Mouse (Mus musculus) stomach, embryonic 14.5 days (tissue): ENCODE measurements around the gene Trim30d. TPM values are rescaled to one million over a fixed set of nuclear protein-coding genes. Genes with fewer than 3 reads are reported as not detected.
"Not testable (repeated sequence)": the region's sequence is repeated elsewhere in the genome, so short reads cannot be mapped to it uniquely, and the experiment has no call there.

ENCODE experiments used
- ATAC-seq: fragments of 200-750 bp; cut with Nextera tagmentation; 2 replicates; pipeline ENCODE4 v1.8.0; 2017; ENCODE audit warnings: low read depth, moderate TSS enrichment; ENCODE audit not compliant: insufficient number of reproducible peaks, insufficient read depth, low FRiP score
- H3K27ac ChIP-seq: fragments of 300-500 bp; sonication (generic); 2 replicates; pipeline ENCODE4 v1.5.1; 2014; ENCODE audit warnings: mild to moderate bottlenecking, low read length, moderate library complexity, mixed read lengths
- H3K27me3 ChIP-seq: fragments of 300-500 bp; sonication (generic); 2 replicates; pipeline ENCODE4 v1.6.1; 2014; ENCODE audit warnings: low read length, control low read depth, mixed read lengths; ENCODE audit not compliant: control insufficient read depth, insufficient read depth
- H3K36me3 ChIP-seq: fragments of 300-500 bp; sonication (generic); 2 replicates; pipeline ENCODE4 v1.6.1; 2014; ENCODE audit warnings: mild to moderate bottlenecking, control low read depth, low read length, moderate library complexity, mixed read lengths; ENCODE audit not compliant: control insufficient read depth, insufficient read depth
- H3K4me1 ChIP-seq: fragments of 300-500 bp; sonication (generic); 2 replicates; pipeline ENCODE4 v1.6.1; 2014; ENCODE audit warnings: low read length, control low read depth, mixed read lengths; ENCODE audit not compliant: control insufficient read depth, insufficient read depth
- H3K4me2 ChIP-seq: fragments of 300-500 bp; sonication (generic); replicated peaks from 2 replicates; pipeline ENCODE4 v1.6.1; 2014; ENCODE audit warnings: low read depth, low read length, control low read depth
- H3K4me3 ChIP-seq: fragments of 300-500 bp; sonication (generic); 2 replicates; pipeline ENCODE4 v1.5.1; 2014; ENCODE audit warnings: low read depth, low read length, control low read depth
- H3K9ac ChIP-seq: fragments of 300-500 bp; sonication (generic); replicated peaks from 2 replicates; pipeline ENCODE4 v1.6.1; 2014; ENCODE audit warnings: low read depth, mild to moderate bottlenecking, control low read depth, low read length, moderate library complexity, mixed read lengths
- H3K9me3 ChIP-seq: fragments of 300-500 bp; sonication (generic); 2 replicates; pipeline ENCODE4 v1.6.1; 2016; ENCODE audit warnings: low read depth, low read length, control low read depth; ENCODE audit not compliant: control insufficient read depth
- WGBS: fragments of 180-500 bp; shearing (Covaris S2); extraction: QIAGEN DNeasy Blood & Tissue Kit; methylation state at CpG from one replicate; pipeline ENCODE4 v1.1.7; 2014; 5-methylcytosine and 5-hydroxymethylcytosine counted together
- polyA plus RNA-seq: library from polyadenylated mRNA; unstranded; fragments of >200 nt; fragmentation: Nextera tagmentation; extraction: Ambion mirVana; gene quantifications from 2 replicates; pipeline ENCODE4 v1.2.1, GENCODE M21; 2014

Gene Trim30d
- polyA plus RNA-seq = 0.62 and 0.73 TPM in 2 replicates

GRCm38 (mm10) chr7:104507421-104508065, at the start of gene Trim30d:
Gene Trim30d (minus strand): TSS chr7:104507849.
- not testable (repeated sequence) for H3K9me3 ChIP-seq, H3K4me1 ChIP-seq, H3K27me3 ChIP-seq, ATAC-seq, H3K36me3 ChIP-seq, H3K27ac ChIP-seq, H3K4me3 ChIP-seq, H3K4me2 ChIP-seq, H3K9ac ChIP-seq

GRCm38 (mm10) chr7:104552700-104553099, 45.1 kb upstream of the Trim30d start:
- H3K4me2 ChIP-seq = no peak overlapping the region
- no peak overlapping the region for H3K27ac ChIP-seq
- H3K9me3 ChIP-seq = no peaks in the 10 kb centered on the region
- no peaks in the 10 kb centered on the region for H3K4me1 ChIP-seq
- no peaks in the 10 kb centered on the region for H3K36me3 ChIP-seq
- H3K4me3 ChIP-seq = no peak overlapping the region
- no peaks in the 10 kb centered on the region for H3K27me3 ChIP-seq
- H3K9ac ChIP-seq = no peak overlapping the region
- 71% methylated on average over 1 of the region's 1 CpGs for WGBS
- ATAC-seq = no peak

DNA sequence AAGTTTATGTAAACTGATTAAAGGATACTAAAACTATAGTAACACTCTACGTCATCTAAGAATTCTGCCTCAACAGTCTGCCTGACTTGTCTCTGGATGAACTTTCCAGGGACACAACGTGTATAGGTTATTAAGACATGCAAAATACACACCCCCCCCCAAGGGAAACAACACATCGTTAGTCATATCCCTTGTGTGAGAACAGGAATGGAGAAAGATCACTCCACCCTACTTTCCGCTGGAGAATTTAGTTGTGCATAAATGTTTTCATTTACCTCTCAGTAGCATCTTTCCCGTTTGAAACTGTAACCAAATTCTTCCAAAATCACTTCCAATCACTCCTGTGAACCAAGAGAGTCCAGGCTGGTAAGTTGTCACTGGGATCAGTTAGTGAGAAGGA, 42.2 kb upstream of the Trim30d start, which contains the start of gene Olfr651:
Gene Olfr651 (plus strand): TSS at position 301 of the 400 bp plus-strand sequence.
- H3K4me1 ChIP-seq = no peaks in the 10 kb centered on the region
- ATAC-seq = no peak
- H3K9me3 ChIP-seq = no peaks in the 10 kb centered on the region
- WGBS = 71% methylated on average over 5 of the region's 5 CpGs
- no peak within 1 kb of the TSS for H3K27ac ChIP-seq
- H3K4me2 ChIP-seq = no peak within 1 kb of the TSS
- no peak within 1 kb of the TSS for H3K9ac ChIP-seq
- no peak within 1 kb of the TSS for H3K4me3 ChIP-seq
- H3K36me3 ChIP-seq = no peaks in the 10 kb centered on the region
- no peaks in the 10 kb centered on the region for H3K27me3 ChIP-seq

- Histone ChIP-seq H3K27me3 (no peaks in the 10 kb centered on the region), H3K9me3 (no peaks in the 10 kb centered on the region), H3K4me1 (no peaks in the 10 kb centered on the region), H3K4me3 (peak overlapping the region; percentile 40), H3K27ac (no peak overlapping the region), H3K36me3 (no peaks in the 10 kb centered on the region), H3K4me2 (peak overlapping the region; percentile 51), H3K9ac (no peak overlapping the region; the same call in 1 of the 2 replicates)
- WGBS = 2% methylated on average over 56 of the region's 59 CpGs
- ATAC-seq = peak; percentile 93
Observed at GRCm38 (mm10) chr7:104501589-104502371, 5.9 kb downstream of the Trim30d start.

GRCm38 (mm10) chr7:104501186-104501585, 6.5 kb downstream of the Trim30d start:
- ATAC-seq, H3K36me3 ChIP-seq, H3K4me2 ChIP-seq, H3K4me3 ChIP-seq, H3K4me1 ChIP-seq, H3K9ac ChIP-seq, H3K27me3 ChIP-seq, H3K9me3 ChIP-seq, H3K27ac ChIP-seq: not testable (repeated sequence)
- 43% methylated on average over 6 of the region's 6 CpGs for WGBS

- not testable (repeated sequence) for H3K9me3 ChIP-seq, H3K27me3 ChIP-seq, H3K4me1 ChIP-seq, H3K9ac ChIP-seq, H3K4me3 ChIP-seq, H3K27ac ChIP-seq, H3K36me3 ChIP-seq, ATAC-seq, H3K4me2 ChIP-seq
- 81% methylated on average over 5 of the region's 8 CpGs for WGBS
Observed at GRCm38 (mm10) chr7:104499464-104499863, 8.2 kb downstream of the Trim30d start.

- WGBS = 66% methylated on average over 3 of the region's 3 CpGs
- H3K4me2 ChIP-seq = no peak within 1 kb of the TSS
- ATAC-seq = no peak
Observed at GRCm38 (mm10) chr7:104465065-104465744, 42.4 kb downstream of the Trim30d start, which contains the start of gene Trim30a. Gene Trim30a (minus strand): TSS chr7:104465193.

GRCm38 (mm10) chr7:104445961-104446645, 61.5 kb downstream of the Trim30d start:
- no peaks in the 10 kb centered on the region for H3K9me3 ChIP-seq
- H3K27ac ChIP-seq = no peak overlapping the region
- no peak for ATAC-seq
- H3K36me3 ChIP-seq = no peaks in the 10 kb centered on the region
- no peaks in the 10 kb centered on the region for H3K4me1 ChIP-seq
- H3K27me3 ChIP-seq = no peaks in the 10 kb centered on the region
- no peak overlapping the region for H3K4me2 ChIP-seq
- H3K9ac ChIP-seq = no peak overlapping the region
- 59% methylated on average over 2 of the region's 2 CpGs for WGBS
- no peak overlapping the region for H3K4me3 ChIP-seq

More at GRCm38 (mm10) chr7:104465065-104465744, 42.4 kb downstream of the Trim30d start, which contains the start of gene Trim30a:
- H3K27ac ChIP-seq = no peak within 1 kb of the TSS
- no peaks in the 10 kb centered on the region for H3K36me3 ChIP-seq
- no peaks in the 10 kb centered on the region for H3K27me3 ChIP-seq
- no peaks in the 10 kb centered on the region for H3K4me1 ChIP-seq
- no peak within 1 kb of the TSS for H3K4me3 ChIP-seq
- no peak within 1 kb of the TSS for H3K9ac ChIP-seq
- no peaks in the 10 kb centered on the region for H3K9me3 ChIP-seq
